Mouse (Mus musculus) G1E (cell line): Measurements from ENCODE around the gene Slc35e3.

Experiments used
- CTCF ChIP-seq: IDR thresholded peaks from 2 replicates; pipeline ENCODE4 v1.5.1; 2012; ENCODE audit warnings: low read depth, low read length, inconsistent platforms, mixed read lengths
- POLR2AphosphoS5 ChIP-seq: IDR thresholded peaks from 2 replicates; pipeline ENCODE4 v1.6.1; 2012; ENCODE audit warnings: low read depth, low read length, inconsistent platforms; ENCODE audit not compliant: insufficient replicate concordance
- TAL1 ChIP-seq: conservative IDR thresholded peaks from 2 replicates; pipeline ENCODE4 v1.6.1; 2012; ENCODE audit warnings: low read depth, low read length, inconsistent platforms, mixed read lengths

GRCm38 (mm10) chr10:117790011-117790410, 43.8 kb upstream of the Slc35e3 start:
- TF ChIP-seq CTCF (no peak), TAL1 (no peak), POLR2AphosphoS5 (no peak)
